Mouse (Mus musculus): ENCODE measurements around the gene Frmd4a. TPM values are rescaled to one million over a fixed set of nuclear protein-coding genes. Genes with fewer than 3 reads are reported as not detected.

The Frmd4a gene
- total RNA-seq, 2 experiments from 2014 or later: 113 to 118 TPM

DNA sequence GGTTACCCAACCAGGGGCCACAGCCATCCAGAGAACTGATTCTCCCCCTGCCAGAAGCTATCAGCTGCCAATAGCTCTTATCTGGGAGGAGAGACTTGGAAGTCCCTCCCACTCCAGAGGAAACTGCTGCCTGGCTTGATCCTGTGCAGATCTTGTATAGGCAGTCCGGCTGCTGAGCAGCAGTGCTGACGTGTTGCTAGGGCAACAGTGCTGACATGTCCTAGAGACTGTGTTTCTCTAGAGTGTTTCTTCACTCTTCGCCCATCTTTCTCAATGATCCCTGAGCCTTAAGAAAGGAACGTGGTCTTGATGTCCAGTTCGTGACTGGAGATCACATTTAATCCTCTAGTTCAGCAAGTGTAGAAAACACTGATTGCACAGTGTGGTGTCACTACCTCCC, 326.9 kb downstream of the Frmd4a start:
- intact Hi-C loops (cut with DNase I): no loop called here
- DNase-seq (ENCODE audit: extremely low spot score in 1 of 2, low spot score in 2 of 2): no peak

DNA sequence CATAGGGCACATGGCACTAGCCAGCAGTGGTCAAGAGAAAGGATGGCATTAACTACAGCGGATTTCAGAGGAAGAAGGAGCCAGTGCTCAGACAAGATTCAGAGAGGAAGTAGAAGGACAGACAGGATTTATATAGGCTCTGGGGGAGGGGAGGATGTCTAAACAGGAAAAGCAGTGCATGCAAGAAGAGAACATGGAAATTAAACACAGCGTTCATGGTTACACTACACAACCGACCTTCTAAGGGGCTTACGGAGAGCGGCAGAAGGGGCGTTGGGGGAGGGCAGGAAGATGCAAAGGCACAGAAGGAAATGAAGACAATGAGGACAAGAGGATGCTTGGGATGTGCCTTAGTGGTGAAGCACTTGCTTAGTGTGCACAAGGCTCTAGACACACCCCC, 328.7 kb downstream of the Frmd4a start:
- intact Hi-C loops (cut with DNase I): no loop called here
- DNase-seq (ENCODE audit: extremely low spot score in 1 of 2, low spot score in 2 of 2): peak in 1 of 2 experiments; percentile 29

DNA sequence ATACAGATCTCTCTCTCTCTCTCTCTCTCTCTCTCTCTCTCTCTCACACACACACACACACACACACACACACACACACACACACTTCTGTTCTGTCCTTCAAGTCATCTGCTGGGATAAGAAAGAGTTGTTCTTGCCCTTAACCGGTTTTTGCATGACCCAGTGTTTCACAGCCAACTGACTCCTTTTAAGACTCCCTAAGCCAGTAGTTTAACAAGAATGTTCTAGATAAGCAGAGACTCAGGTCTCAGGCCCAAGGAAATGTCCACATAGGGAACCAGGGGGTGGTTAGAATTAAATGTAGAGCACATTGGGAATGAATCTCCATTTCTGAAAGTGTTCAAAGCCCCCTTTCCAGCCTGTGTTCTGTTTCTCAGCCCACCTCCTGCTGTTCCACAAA, 329.4 kb downstream of the Frmd4a start:
- intact Hi-C loops (cut with DNase I): no loop called here
- DNase-seq (ENCODE audit: extremely low spot score in 1 of 2, low spot score in 2 of 2): no peak

DNA sequence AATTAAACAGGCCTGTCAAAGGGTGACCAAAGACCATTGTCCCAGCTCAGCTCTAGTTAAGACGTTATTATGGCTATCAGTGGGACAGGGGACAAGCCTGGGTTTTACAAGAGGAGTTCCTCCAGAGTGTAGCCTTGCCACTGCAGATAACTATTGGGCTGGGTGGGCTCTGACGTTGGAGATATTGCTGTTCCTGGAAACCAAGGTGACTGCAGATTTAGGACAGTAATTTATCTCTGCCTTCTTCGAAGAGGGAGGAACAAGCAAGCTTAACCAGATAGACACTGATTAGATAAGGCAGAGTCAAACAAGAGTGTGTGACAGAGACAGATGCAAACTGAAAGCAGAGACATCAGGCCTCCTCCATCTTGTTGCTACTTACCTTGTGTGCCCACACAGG, 330.3 kb downstream of the Frmd4a start:
- DNase-seq (ENCODE audit: extremely low spot score in 1 of 2, low spot score in 2 of 2): no peak
- intact Hi-C loops (cut with DNase I): no loop called here

DNA sequence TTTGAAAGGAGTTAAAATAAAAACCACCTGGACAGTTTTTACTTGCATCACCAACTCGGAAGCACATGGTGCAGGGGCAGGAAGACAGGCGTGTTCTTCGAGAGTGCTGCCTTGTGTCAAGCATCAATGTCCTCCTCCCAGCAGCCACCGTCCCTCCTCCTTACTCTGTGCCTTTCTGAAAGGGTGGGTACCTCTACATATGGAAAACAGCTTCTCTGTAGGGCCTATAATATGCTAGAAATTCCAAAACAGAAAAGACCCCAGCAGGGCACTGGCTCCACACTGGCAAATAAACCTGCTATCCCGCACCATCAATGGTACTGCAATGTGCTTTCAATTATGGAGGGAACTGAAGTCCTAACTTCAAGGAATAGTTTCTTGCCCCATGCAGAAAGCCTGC, 331.0 kb downstream of the Frmd4a start:
- DNase-seq (ENCODE audit: extremely low spot score in 1 of 2, low spot score in 2 of 2): no peak
- intact Hi-C loops (cut with DNase I): no loop called here

DNA sequence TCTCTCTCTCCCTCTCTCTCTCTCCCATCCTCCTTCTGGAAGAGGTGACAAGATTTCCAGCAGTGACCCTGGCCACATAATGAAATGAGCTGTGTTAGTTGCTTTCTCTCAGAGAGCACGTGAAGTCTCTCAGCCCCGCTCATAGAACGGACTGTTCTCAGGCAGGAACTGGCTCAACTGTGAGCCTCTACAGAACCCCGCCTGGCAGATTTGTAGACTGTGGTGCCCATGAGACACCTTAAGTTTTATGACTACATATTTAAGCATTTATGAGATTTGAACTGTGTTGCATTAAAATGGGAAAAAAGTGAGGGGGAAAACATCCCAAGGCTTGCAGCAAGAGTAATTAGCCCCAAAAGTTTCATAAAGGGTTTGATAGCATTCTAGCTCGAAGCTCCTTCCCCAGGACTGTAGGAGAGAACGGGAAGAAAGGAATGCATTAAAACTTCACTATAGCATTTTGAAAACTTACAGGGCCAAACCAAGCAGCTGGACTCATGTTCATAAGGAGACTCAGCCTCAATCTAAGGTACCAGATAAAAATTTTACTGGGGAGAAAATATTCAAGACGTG, 339.4 kb downstream of the Frmd4a start:
- intact Hi-C loops (cut with DNase I): no loop called here
- no peak for DNase-seq (ENCODE audit: extremely low spot score in 1 of 2, low spot score in 2 of 2)

DNA sequence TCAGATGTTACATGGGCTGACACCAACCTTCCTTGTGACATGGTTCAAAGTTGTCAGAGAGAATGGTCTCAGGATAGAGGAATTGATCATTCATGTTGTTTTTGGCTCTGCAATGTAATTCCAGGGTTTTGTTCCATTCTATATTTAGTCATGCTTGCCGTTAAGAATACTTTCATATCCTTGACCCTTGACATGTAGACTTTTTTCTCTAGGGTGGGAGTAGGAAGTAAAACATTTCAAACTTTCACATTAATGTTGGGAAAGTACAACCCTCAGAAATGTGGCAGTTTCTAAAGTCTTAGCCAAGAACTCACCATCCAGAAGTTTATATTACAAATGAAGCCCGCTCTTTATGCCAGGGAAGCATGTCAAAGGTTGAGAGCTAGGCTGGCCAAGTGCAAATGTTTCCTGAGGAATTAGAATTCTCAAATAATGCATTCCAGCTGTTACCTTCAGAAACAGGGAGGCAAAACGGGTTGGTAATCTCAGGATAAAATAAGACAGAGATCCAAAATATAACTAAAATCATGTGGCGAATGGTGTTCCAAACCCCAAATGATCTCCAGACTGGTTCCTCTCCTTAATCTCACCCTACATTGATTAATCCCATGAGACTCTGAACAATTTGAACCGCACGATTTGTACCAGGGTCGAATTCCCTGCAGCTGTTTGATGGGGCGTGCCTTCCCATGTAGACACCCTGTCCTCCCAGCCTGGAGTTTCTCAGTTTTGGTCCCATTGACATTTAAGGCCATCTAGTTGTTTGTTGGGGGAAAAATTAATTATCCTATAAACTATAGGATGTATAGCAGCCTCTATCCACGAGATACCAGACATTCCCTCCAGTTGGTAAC, 344.7 kb downstream of the Frmd4a start:
- DNase-seq (ENCODE audit: extremely low spot score in 1 of 2, low spot score in 2 of 2): no peak
- intact Hi-C loops (cut with DNase I): no loop called here

DNA sequence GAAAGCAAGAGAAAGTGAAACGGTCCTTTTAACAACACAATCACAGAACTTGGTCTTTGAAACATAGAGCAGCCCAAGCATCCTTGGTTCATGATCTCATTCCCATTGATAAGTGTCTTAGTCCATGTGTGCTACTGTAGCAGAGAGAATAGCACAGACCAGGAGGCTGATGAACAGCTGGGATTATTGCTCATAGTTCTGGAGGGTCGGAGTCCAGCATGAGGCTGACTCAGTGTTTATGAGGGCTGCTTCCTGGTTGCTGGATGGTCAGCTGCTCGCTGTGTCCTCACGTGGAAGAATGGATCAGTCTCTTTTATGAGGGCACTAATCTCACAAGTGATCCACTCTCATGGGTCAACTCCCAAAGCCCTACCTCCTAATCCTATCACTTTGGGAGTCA, 347.4 kb downstream of the Frmd4a start:
- intact Hi-C loops (cut with DNase I): no loop called here
- DNase-seq (ENCODE audit: extremely low spot score in 1 of 2, low spot score in 2 of 2): no peak

DNA sequence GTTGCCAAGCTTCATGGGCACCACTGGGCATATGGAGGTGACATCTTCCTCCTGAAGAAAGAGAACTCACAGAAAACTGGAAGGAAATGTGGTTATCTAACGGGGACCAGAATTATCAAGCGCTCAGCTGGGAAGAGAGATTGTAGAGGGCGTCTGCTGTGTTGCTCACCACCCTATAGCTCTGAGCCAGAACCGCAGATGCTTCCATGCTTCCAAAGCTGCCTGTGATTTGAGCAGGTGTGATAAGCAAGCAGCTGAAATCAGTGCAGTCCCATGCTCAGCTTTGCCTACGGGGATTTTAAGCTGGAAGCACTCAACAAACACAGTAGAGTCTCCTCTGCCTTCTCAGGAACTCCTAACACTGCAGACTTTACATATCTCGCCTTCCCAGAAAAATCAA, 351.0 kb downstream of the Frmd4a start:
- intact Hi-C loops (cut with DNase I): no loop called here
- no peak for DNase-seq (ENCODE audit: extremely low spot score in 1 of 2, low spot score in 2 of 2)

DNA sequence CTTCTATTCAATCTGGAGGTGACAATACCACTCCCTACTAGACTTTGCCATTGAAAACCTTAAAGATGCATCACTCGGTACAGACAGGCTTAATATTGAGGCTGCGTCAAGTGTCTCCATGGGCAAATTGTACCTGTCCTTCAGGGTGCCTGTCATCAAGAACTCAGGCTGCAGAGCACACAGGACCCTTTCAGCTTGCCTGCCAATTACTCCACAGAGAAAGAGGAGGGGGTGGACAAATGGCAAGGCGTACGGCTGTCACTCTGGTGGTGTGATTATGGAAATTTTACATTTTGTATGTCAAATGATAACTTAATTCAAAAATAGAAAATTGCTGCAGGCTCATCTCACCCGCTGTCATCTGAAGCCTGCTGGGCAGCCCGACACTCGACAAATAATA, 353.0 kb downstream of the Frmd4a start:
- no peak for DNase-seq (ENCODE audit: extremely low spot score in 1 of 2, low spot score in 2 of 2)
- intact Hi-C loops (cut with DNase I): no loop called here

DNA sequence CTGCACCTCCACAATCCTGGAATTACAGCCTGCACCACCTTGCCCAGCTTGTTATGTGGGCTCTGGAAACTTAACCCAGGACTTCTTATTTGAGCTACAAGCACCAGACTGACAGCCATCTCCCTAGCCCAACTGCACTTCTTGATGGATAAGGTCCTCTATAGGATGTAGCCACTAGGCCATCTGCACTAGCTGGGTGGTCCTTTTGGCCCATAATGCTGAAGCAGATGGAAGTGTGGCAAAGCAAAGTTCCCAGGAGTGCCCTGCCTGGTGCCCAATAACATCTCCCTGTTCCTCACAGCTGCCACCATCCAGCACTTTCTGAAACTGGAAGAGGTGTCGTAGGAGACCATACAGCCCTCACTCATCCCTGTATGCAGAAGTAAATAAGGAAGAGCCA, 353.8 kb downstream of the Frmd4a start:
- DNase-seq (ENCODE audit: extremely low spot score in 1 of 2, low spot score in 2 of 2): no peak
- intact Hi-C loops (cut with DNase I): no loop called here

DNA sequence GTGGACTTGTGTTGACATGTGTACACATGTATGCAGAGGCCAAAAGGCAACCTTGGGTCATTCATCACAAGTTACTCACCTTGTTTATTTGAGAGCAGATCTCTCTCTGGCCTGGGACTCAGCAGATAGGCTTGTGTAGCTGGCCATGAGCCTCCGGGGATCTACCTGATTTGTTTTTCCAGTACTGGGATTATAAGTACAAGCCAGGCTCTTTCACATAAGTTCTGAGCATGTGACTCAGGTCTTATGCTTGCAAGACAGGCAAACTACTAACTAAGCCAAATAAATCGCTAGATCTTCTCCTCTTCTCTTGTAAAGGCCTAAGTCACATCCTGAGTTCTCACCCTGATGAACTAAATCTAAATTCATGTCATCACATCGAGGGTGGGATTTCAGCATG, 361.3 kb downstream of the Frmd4a start:
- no peak for DNase-seq (ENCODE audit: extremely low spot score in 1 of 2, low spot score in 2 of 2)
- intact Hi-C loops (cut with DNase I): no loop called here

DNA sequence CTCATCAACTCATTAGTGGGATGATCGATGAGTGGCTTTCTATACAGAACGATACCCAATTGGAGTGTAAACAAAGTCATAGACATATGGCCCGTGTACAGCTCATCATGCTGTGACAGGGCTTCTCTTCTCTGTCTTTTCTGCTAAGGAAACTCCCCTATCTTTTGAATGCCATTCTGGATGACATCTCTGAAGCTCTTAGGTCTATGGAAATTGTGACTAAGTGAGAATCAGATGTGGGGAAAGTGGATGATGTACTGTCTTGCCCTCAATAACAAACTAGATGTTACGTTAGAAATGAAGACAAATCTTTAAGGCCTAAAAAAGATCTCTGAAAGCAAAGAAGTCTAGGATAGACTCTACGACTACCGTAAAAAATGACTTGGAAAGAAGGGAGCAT, 362.9 kb downstream of the Frmd4a start:
- intact Hi-C loops (cut with DNase I): no loop called here
- no peak for DNase-seq (ENCODE audit: extremely low spot score in 1 of 2, low spot score in 2 of 2)

DNA sequence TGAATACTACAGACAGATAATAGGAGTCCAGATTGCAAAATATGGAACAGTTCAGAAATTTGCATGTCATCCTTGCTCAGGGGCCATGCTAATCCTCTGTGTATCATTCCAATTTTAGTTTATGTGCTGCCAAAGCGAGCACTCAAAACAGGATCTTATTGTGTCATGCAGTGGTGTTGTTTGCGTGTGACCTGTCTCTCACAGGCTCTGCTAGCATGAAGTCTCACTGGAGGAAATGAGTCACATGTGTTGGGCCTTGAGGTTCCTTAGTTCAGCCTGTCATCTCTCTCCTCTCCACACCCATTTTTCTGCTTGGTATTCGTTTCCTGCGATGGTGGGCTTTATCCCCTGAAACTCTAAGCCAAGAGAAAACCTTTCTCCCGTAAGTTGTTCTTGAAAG, 363.4 kb downstream of the Frmd4a start:
- intact Hi-C loops (cut with DNase I): no loop called here

DNA sequence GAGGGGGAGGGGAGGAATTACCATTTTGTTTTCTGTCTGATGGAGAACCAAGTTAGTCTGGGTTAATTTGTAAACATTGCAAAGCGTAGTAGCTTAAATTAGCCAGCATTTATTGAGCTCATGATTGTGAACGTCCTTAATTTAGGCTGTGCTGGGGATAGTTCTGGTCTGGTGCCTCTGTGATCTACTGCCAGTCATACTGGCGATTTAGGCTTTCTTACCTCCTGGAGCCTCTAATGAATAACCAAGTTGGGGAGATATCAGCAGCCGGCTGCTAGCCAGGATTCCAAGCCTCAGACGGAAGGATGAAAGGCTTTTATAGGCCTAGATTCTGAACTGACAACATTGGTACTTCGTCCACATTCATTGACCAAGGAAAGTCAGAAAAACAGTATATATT, 369.0 kb downstream of the Frmd4a start:
- intact Hi-C loops (cut with DNase I): no loop called here
- no peak for DNase-seq (ENCODE audit: extremely low spot score in 1 of 2, low spot score in 2 of 2)

More for the DNA sequence above, 363.4 kb downstream of the Frmd4a start:
- no peak for DNase-seq (ENCODE audit: extremely low spot score in 1 of 2, low spot score in 2 of 2)

DNA sequence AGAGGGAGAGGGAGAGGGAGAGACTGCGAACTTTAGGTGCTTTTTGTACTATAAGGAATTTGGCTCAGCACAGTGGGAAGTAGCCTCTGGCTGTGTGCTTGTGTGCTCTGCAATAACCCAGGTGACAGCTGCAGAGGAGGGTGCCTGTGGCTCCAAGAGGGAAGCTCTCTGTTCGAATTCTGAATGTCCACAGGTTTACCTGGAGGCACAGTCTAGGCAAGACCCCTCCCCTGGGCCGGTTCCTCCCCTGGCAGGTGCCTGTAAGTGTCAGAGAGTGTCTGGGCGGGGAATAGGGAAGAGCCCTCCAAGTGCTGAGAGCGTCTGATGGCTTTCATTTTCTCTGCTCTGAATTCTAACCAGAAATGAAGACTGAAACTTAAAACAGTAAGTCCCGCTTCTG, 371.8 kb downstream of the Frmd4a start:
- DNase-seq (ENCODE audit: extremely low spot score in 1 of 2, low spot score in 2 of 2): no peak
- intact Hi-C loops (cut with DNase I): no loop called here

DNA sequence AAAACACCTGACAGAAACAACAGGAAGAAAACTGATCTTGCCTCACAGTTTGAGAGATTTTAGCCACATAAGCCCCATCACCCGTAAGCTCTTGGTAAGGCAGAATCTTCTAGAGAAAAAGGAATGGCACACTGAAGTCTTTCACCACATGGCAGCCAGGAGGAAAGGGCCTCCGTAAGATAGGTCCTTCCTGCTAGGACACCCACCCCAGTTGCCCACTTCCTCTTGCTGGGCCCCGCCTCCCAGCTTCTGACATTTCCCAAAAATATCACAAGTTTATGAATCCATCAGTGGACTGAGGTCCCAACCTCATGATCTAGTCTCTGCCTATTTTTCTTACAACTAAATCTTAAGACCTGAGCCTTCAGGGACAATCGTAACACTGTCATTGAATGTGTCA, 373.6 kb downstream of the Frmd4a start:
- intact Hi-C loops (cut with DNase I): no loop called here
- DNase-seq (ENCODE audit: extremely low spot score in 1 of 2, low spot score in 2 of 2): no peak

DNA sequence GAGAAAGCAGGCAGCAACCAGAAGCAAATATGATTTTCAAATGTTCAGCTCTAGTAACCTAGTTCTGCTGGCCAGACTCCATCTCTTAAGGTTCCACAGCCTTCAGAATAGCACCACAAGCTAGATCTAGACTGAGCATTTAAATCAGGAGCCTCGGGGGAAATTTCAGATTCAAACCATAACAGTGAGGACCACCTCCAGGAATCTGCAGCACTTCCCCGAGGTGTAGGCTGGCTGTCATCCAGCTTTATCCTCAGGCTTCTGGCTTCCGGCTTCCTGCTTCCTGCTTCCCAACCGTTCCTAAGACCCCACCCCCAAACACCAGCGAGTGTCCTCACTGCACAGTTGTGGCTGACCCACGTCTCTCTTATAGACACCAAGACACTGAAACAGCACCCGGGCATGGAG, 374.2 kb downstream of the Frmd4a start:
- DNase-seq (ENCODE audit: extremely low spot score in 1 of 2, low spot score in 2 of 2): peak; percentile 33 to 75
- intact Hi-C loops (cut with DNase I): no loop called here

DNA sequence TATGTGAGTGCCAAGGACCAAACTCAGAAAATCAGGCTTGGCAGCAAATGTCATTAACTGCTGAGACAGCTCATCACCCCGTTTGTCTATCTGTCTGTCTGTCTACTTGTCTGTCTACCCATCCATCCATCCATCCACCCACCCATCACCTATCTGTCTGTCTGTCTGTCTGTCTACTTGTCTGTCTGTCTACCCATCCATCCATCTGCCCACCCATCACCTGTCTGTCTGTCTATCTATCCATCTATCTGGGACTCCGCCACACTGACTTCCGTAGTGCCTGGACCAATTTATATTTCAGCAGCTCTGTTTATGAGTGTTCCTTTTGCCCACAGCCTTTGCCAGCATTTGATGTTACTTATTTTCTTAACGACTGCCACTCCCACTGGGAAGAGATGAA, 375.5 kb downstream of the Frmd4a start:
- intact Hi-C loops (cut with DNase I): no loop called here
- no peak for DNase-seq (ENCODE audit: extremely low spot score in 1 of 2, low spot score in 2 of 2)

DNA sequence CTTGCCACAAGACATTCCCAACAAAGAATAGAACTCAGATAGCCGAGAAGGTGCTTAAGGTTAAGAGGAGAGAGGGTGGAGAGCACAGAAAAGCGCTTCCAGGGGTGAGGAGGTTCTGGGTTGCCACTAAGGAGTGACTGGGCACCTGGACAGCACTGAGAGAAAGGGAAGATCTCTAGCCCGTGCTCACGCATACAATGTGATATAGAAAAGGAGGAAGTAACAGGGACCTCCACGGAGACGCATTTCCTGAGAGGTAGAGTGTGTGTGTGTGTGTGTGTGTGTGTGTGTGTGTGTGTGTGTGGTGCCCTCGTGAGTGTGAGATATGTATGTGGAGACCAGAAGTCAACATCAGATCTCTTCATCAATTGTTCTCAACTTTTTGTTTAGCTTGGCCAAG, 377.1 kb downstream of the Frmd4a start:
- no peak for DNase-seq (ENCODE audit: extremely low spot score in 1 of 2, low spot score in 2 of 2)
- intact Hi-C loops (cut with DNase I): no loop called here

DNA sequence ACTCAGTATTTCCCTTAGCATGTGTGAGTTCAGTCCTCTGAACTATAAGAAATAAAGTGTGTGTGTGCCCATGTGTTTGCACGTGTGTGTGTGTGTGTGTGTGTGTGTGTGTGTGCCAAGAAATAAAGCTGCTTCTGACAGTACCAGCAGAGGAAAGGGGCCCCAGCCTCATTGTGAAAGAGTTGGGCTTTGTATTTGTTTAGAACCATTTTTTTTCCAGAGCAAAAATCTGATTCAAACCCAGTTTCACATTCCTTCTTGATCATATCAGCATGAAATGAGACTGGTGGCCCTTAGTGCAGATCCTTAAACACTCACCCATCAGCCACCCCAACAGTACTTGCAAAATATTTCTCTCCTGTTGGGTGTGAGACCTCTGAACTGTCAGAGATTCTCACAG, 382.2 kb downstream of the Frmd4a start:
- intact Hi-C loops (cut with DNase I): no loop called here
- DNase-seq (ENCODE audit: extremely low spot score in 1 of 2, low spot score in 2 of 2): no peak
